Mouse (Mus musculus): Measurements from ENCODE around the gene 1700080E11Rik.

DNA sequence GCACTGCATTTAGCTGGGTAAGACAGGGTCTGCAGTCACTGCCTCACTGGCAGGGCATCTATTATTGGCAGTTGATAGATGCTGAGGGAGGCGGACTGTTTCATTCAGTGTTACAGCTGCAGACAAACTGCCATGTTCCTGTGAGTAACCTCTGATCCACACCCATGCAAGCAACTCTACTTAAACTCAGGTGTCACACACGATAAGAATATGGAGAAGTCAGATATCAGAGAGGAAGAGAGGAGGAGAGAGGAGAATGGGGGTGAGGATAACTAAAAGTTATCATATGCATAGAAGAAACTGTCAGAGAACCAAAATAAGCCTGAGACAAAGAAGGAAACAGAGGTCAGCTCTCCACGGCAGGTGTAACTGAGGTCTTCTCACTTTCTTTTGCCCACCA, 37.5 kb upstream of the 1700080E11Rik start:
- TF ChIP-seq CTCF (IDR thresholded peaks at IDR 0.05; ENCODE audit: control insufficient read depth, insufficient read depth, insufficient replicate concordance, low read depth, low read length) (no peak), POLR2A (IDR thresholded peaks at IDR 0.05; ENCODE audit: control insufficient read depth, low read depth, low read length) (no peak)

Measured in testis, adult 2 months (tissue).